Mouse (Mus musculus): ENCODE data around the gene Zfp523. TPM values are rescaled to one million over a fixed set of nuclear protein-coding genes. Genes with fewer than 3 reads are reported as not detected.
A peak's percentile ranks its signal among the peaks of the same experiment; 100 is the strongest.

Gene Zfp523
- polyA plus RNA-seq, 2 experiments: 4.3 to 6.1 TPM

GRCm38 (mm10) chr17:28141205-28141650, 35.7 kb upstream of the Zfp523 start:
- Histone ChIP-seq H3K4me1 (replicated peaks; ENCODE audit: control insufficient read depth in 2 of 2, insufficient read depth in 2 of 2, low read length in 1 of 2) (0 out of 4 replicates have a peak, but pooled peaks cover 0 to 3% of the 10 kb centered on the region in 2 experiments), H3K4me2 (ENCODE audit: low read depth) (peak overlapping the region; percentile 65), H3K4me3 (ENCODE audit: insufficient read depth in 1 of 2, low read depth in 2 of 2, low read length in 2 of 2) (peak overlapping the region in 1 of 2 experiments; percentile 2; a peak in 1 of 4 replicates), H3K27me3 (ENCODE audit: control insufficient read depth, insufficient read depth, low read length) (peaks cover 59% of the 10 kb centered on the region), H3K9me3 (ENCODE audit: control insufficient read depth, low read length) (no peaks in the 10 kb centered on the region), H3K9ac (replicated peaks) (no peak overlapping the region), H3K27ac (no peak overlapping the region), H3K36me3 (replicated peaks; ENCODE audit: control insufficient read depth, insufficient read depth, low read depth) (no peaks in the 10 kb centered on the region)
- 2% methylated on average over 15 of the region's 15 CpGs for WGBS (ENCODE audit: insufficient replicate concordance)
- ATAC-seq (ENCODE audit: insufficient read depth) (no peak), DNase-seq (ENCODE audit: low read depth in 3 of 3, low spot score in 3 of 3) (no peak)
- TF ChIP-seq EP300 (IDR thresholded peaks at IDR 0.05; ENCODE audit: low read depth) (no peak), CTCF (IDR thresholded peaks at IDR 0.05; ENCODE audit: low read depth) (no peak)

- Histone ChIP-seq H3K4me2 (ENCODE audit: low read depth) (peak within 1 kb of the TSS; percentile 65), H3K9me3 (ENCODE audit: control insufficient read depth, low read length) (no peaks in the 10 kb centered on the region), H3K27ac (no peak within 1 kb of the TSS), H3K9ac (replicated peaks) (no peak within 1 kb of the TSS), H3K4me3 (ENCODE audit: insufficient read depth in 1 of 2, low read depth in 2 of 2, low read length in 2 of 2) (peak within 1 kb of the TSS; percentile 40 to 43), H3K4me1 (replicated peaks; ENCODE audit: control insufficient read depth in 2 of 2, insufficient read depth in 2 of 2, low read length in 1 of 2) (0 out of 4 replicates have a peak, but pooled peaks cover 0 to 3% of the 10 kb centered on the region in 2 experiments), H3K27me3 (ENCODE audit: control insufficient read depth, insufficient read depth, low read length) (peaks cover 59% of the 10 kb centered on the region), H3K36me3 (replicated peaks; ENCODE audit: control insufficient read depth, insufficient read depth, low read depth) (no peaks in the 10 kb centered on the region)
- WGBS (ENCODE audit: insufficient replicate concordance): 1% methylated on average over 85 of the region's 97 CpGs
- ATAC-seq (ENCODE audit: insufficient read depth) (no peak), DNase-seq (ENCODE audit: low read depth in 3 of 3, low spot score in 3 of 3) (no peak)
- no peak for TF ChIP-seq EP300 (IDR thresholded peaks at IDR 0.05; ENCODE audit: low read depth)
Observed at GRCm38 (mm10) chr17:28141771-28142699, 34.9 kb upstream of the Zfp523 start, which contains the start of gene Scube3. Gene Scube3 (plus strand): TSS chr17:28142141.

- TF ChIP-seq CTCF (IDR thresholded peaks at IDR 0.05; ENCODE audit: low read depth): no peak
- no peak for TF ChIP-seq EP300 (IDR thresholded peaks at IDR 0.05; ENCODE audit: low read depth)
- DNase-seq (ENCODE audit: low read depth in 3 of 3, low spot score in 3 of 3): no peak
- ATAC-seq (ENCODE audit: insufficient read depth): no peak
- Histone ChIP-seq H3K4me3 (ENCODE audit: insufficient read depth in 1 of 2, low read depth in 2 of 2, low read length in 2 of 2) (peak overlapping the region; percentile 3 to 43), H3K9ac (replicated peaks) (no peak overlapping the region), H3K27ac (no peak overlapping the region), H3K9me3 (ENCODE audit: control insufficient read depth, low read length) (no peaks in the 10 kb centered on the region), H3K27me3 (ENCODE audit: control insufficient read depth, insufficient read depth, low read length) (peaks cover 59% of the 10 kb centered on the region), H3K36me3 (replicated peaks; ENCODE audit: control insufficient read depth, insufficient read depth, low read depth) (no peaks in the 10 kb centered on the region), H3K4me2 (ENCODE audit: low read depth) (peak overlapping the region; percentile 65), H3K4me1 (replicated peaks; ENCODE audit: control insufficient read depth in 2 of 2, insufficient read depth in 2 of 2, low read length in 1 of 2) (0 out of 4 replicates have a peak, but pooled peaks cover 0 to 3% of the 10 kb centered on the region in 2 experiments)
- under 1% methylated on average over 27 of the region's 33 CpGs for WGBS (ENCODE audit: insufficient replicate concordance)
Observed at GRCm38 (mm10) chr17:28142700-28143610, 34.0 kb upstream of the Zfp523 start.

- Histone ChIP-seq H3K27me3 (ENCODE audit: control insufficient read depth, insufficient read depth, low read length) (peaks cover 59% of the 10 kb centered on the region), H3K4me1 (replicated peaks; ENCODE audit: control insufficient read depth in 2 of 2, insufficient read depth in 2 of 2, low read length in 1 of 2) (0 out of 4 replicates have a peak, but pooled peaks cover 0 to 3% of the 10 kb centered on the region in 2 experiments), H3K4me3 (ENCODE audit: insufficient read depth in 1 of 2, low read depth in 2 of 2, low read length in 2 of 2) (no peak overlapping the region), H3K36me3 (replicated peaks; ENCODE audit: control insufficient read depth, insufficient read depth, low read depth) (no peaks in the 10 kb centered on the region), H3K9me3 (ENCODE audit: control insufficient read depth, low read length) (no peaks in the 10 kb centered on the region), H3K27ac (no peak overlapping the region), H3K9ac (replicated peaks) (no peak overlapping the region), H3K4me2 (ENCODE audit: low read depth) (no peak overlapping the region)
- DNase-seq (ENCODE audit: low read depth in 3 of 3, low spot score in 3 of 3) (no peak), ATAC-seq (ENCODE audit: insufficient read depth) (no peak)
- TF ChIP-seq CTCF (IDR thresholded peaks at IDR 0.05; ENCODE audit: low read depth) (no peak), EP300 (IDR thresholded peaks at IDR 0.05; ENCODE audit: low read depth) (no peak)
- under 1% methylated on average over 9 of the region's 9 CpGs for WGBS (ENCODE audit: insufficient replicate concordance)
Observed at GRCm38 (mm10) chr17:28143751-28144150, 33.2 kb upstream of the Zfp523 start.

All from liver, embryonic 14.5 days (tissue).